Mouse (Mus musculus) hindbrain, embryonic 11.5 days (tissue): Measurements from ENCODE around the gene Rab3b. TPM values are rescaled to one million over a fixed set of nuclear protein-coding genes. Genes with fewer than 3 reads are reported as not detected.

Experiments
- ATAC-seq: fragments of 200-750 bp; cut with Nextera tagmentation; 2 replicates; pipeline ENCODE4 v1.8.0; 2017; ENCODE audit warnings: mild to moderate bottlenecking, moderate TSS enrichment, moderate library complexity; ENCODE audit not compliant: low FRiP score
- DNase-seq: peaks from one replicate; pipeline ENCODE4 v3.0.0-alpha.2; 2015; ENCODE audit warnings: low spot score
- H3K27ac ChIP-seq: fragments of 300-500 bp; sonication (generic); 2 replicates; pipeline ENCODE4 v1.5.1; 2014; ENCODE audit warnings: mild to moderate bottlenecking, low read depth, low read length
- H3K27me3 ChIP-seq: fragments of 300-500 bp; sonication (generic); 2 replicates; pipeline ENCODE4 v1.6.1; 2014; ENCODE audit warnings: mild to moderate bottlenecking, low read length, moderate library complexity, mixed read lengths; ENCODE audit not compliant: control insufficient read depth, insufficient read depth
- H3K36me3 ChIP-seq: fragments of 300-500 bp; sonication (generic); 2 replicates; pipeline ENCODE4 v1.6.1; 2014; ENCODE audit warnings: mild to moderate bottlenecking, low read length, moderate library complexity, mixed read lengths; ENCODE audit not compliant: control insufficient read depth, insufficient read depth
- H3K4me1 ChIP-seq: fragments of 300-500 bp; sonication (generic); replicated peaks from 2 replicates; pipeline ENCODE4 v1.6.1; 2014; ENCODE audit warnings: low read length, mixed read lengths; ENCODE audit not compliant: control insufficient read depth, insufficient read depth
- H3K4me2 ChIP-seq: fragments of 300-500 bp; sonication (generic); replicated peaks from 2 replicates; pipeline ENCODE4 v1.6.1; 2014; ENCODE audit warnings: mild to moderate bottlenecking, low read depth, low read length
- H3K4me3 ChIP-seq: fragments of 300-500 bp; sonication (generic); 2 replicates; pipeline ENCODE4 v1.5.1; 2014; ENCODE audit warnings: low read depth, low read length
- H3K9ac ChIP-seq: fragments of 300-500 bp; sonication (generic); 2 replicates; pipeline ENCODE4 v1.6.1; 2014; ENCODE audit warnings: low read depth, low read length
- H3K9me3 ChIP-seq: fragments of 300-500 bp; sonication (generic); 2 replicates; pipeline ENCODE4 v1.6.1; 2016; ENCODE audit warnings: low read length; ENCODE audit not compliant: control insufficient read depth
- WGBS: fragments of 180-500 bp; shearing (Covaris S2); extraction: QIAGEN DNeasy Blood & Tissue Kit; methylation state at CpG from one replicate; pipeline ENCODE4 v1.1.7; 2014; 5-methylcytosine and 5-hydroxymethylcytosine counted together
- polyA plus RNA-seq: library from polyadenylated mRNA; unstranded; fragments of >200 nt; fragmentation: Nextera tagmentation; extraction: Ambion mirVana; gene quantifications from 2 replicates; pipeline ENCODE4 v1.2.1, GENCODE M21; 2014

The Rab3b gene
- polyA plus RNA-seq, 1 experiment from 2014 or later, result 36.4 TPM

- no peak for ATAC-seq
- H3K9ac ChIP-seq, result no peak overlapping the region
- 89% methylated on average over 4 of the region's 4 CpGs for WGBS
Measured at GRCm38 (mm10) chr4:108838031-108838430, 40.8 kb upstream of the Rab3b start.

DNA sequence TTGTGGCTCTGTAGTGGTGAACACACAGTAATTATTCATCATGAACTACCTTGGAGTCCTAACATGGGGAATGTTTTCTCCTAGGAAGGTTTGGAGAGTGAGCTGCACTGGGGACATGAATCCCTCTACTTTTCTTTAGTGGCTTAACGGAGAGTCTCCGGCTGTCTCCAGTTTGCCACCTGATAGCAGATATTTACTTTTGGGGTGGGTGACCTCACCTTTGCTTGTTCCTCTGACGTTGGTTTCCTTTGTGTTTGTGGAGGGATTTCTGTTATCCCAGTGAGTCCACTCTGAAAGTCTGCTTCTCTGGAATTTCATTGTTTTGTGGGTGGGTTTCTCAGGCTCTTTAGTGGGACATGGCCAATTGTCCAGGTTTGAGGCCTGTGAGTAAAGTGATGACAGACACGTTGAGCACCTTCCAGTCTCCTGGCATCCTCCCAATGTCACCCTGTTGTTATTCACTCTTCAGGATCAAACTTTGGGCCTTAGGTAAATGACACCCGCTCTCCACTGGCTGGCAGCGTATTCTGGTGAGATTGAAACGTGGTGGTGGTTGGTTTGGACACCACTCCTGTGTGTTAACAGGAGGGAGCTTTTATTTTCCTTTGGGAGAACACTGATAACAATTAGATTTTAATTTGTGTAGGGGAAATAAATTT lies 36.8 kb upstream of the Rab3b start:
- Histone ChIP-seq H3K4me1 (0 out of 2 replicates have a peak, but pooled peaks cover 3% of the 10 kb centered on the region), H3K27ac (no peak overlapping the region)

More at GRCm38 (mm10) chr4:108838031-108838430, 40.8 kb upstream of the Rab3b start:
- no peak overlapping the region for H3K4me3 ChIP-seq
- H3K36me3 ChIP-seq, result no peaks in the 10 kb centered on the region
- H3K4me1 ChIP-seq, result peaks cover 4% of the 10 kb centered on the region; the same call in 1 of the 2 replicates
- H3K27me3 ChIP-seq, result no peaks in the 10 kb centered on the region
- H3K27ac ChIP-seq, result no peak overlapping the region
- no peaks in the 10 kb centered on the region for H3K9me3 ChIP-seq
- no peak for DNase-seq
- no peak overlapping the region for H3K4me2 ChIP-seq

GRCm38 (mm10) chr4:108843336-108843735 lies 35.5 kb upstream of the Rab3b start:
- Histone ChIP-seq H3K9me3 (no peaks in the 10 kb centered on the region), H3K27ac (no peak overlapping the region; the same call in 1 of the 2 replicates), H3K9ac (no peak overlapping the region; the same call in 1 of the 2 replicates), H3K4me1 (0 out of 2 replicates have a peak, but pooled peaks cover 3% of the 10 kb centered on the region), H3K27me3 (no peaks in the 10 kb centered on the region), H3K4me2 (no peak overlapping the region), H3K4me3 (no peak overlapping the region), H3K36me3 (no peaks in the 10 kb centered on the region)
- DNase-seq (no peak), ATAC-seq (no peak)

More for the DNA sequence above, 36.8 kb upstream of the Rab3b start:
- WGBS, result 91% methylated on average over 7 of the region's 7 CpGs
- no peak overlapping the region for H3K9ac ChIP-seq
- ATAC-seq (no peak), DNase-seq (no peak)
- H3K27me3 ChIP-seq, result no peaks in the 10 kb centered on the region
- H3K4me2 ChIP-seq, result no peak overlapping the region
- H3K36me3 ChIP-seq, result no peaks in the 10 kb centered on the region
- no peak overlapping the region for H3K4me3 ChIP-seq
- no peaks in the 10 kb centered on the region for H3K9me3 ChIP-seq

DNA sequence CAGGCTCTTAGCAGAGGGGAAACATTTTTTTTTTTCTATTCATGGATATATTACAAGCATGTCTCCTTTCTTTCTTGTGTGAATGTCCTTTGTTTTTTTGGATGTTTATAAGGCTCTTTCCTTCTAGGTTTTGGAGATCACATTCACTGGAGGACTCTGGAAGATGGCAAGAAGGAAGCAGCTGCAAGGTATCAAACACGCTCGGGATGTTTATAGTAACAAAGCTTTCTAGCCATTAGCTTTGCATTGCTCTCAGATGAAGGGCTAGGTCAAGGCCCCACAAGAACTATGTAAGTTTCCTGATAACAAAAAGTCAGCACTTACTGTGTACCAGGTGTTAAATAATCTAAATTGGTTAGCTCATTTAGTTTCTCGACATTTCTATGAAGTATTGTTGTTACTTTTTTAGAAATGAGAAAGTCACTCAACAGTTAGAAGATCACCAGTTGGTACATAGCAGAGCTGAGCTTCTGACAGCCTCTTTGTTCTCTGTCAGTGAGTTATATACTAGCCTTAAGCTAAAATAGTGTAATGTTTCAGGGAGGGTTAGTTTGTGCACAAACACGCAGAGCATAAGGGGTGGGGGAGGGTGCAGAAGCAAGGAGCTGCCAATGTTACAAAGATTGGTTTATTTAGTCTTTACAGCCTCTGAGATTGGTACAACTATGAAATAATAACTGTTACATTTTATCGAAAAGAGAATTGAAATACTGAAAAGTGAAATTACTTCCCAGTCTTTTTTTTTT lies 32.9 kb upstream of the Rab3b start:
- no peaks in the 10 kb centered on the region for H3K36me3 ChIP-seq
- ATAC-seq, result no peak
- H3K4me3 ChIP-seq, result no peak overlapping the region
- 88% methylated on average over 5 of the region's 5 CpGs for WGBS
- no peak overlapping the region for H3K4me2 ChIP-seq
- H3K9me3 ChIP-seq, result no peaks in the 10 kb centered on the region
- no peaks in the 10 kb centered on the region for H3K27me3 ChIP-seq
- no peak overlapping the region for H3K9ac ChIP-seq
- H3K27ac ChIP-seq, result no peak overlapping the region
- no peak for DNase-seq
- H3K4me1 ChIP-seq, result peaks cover 3% of the 10 kb centered on the region; the same call in 1 of the 2 replicates

GRCm38 (mm10) chr4:108847715-108848504 lies 31.0 kb upstream of the Rab3b start, which contains the start of gene Kti12:
TSS of gene Kti12 (plus strand) at chr4:108847785.
- peak within 1 kb of the TSS; percentile 77 for H3K27ac ChIP-seq
- ATAC-seq, result peak; percentile 85
- H3K4me1 ChIP-seq, result peaks cover 3% of the 10 kb centered on the region; the same call in 1 of the 2 replicates
- peak within 1 kb of the TSS; percentile 77 for H3K9ac ChIP-seq
- H3K4me3 ChIP-seq, result peak within 1 kb of the TSS; percentile 94
- no peaks in the 10 kb centered on the region for H3K27me3 ChIP-seq
- no peaks in the 10 kb centered on the region for H3K9me3 ChIP-seq
- peak; percentile 84 for DNase-seq
- no peaks in the 10 kb centered on the region for H3K36me3 ChIP-seq
- peak within 1 kb of the TSS; percentile 95 for H3K4me2 ChIP-seq
- WGBS, result under 1% methylated on average over 77 of the region's 77 CpGs

DNA sequence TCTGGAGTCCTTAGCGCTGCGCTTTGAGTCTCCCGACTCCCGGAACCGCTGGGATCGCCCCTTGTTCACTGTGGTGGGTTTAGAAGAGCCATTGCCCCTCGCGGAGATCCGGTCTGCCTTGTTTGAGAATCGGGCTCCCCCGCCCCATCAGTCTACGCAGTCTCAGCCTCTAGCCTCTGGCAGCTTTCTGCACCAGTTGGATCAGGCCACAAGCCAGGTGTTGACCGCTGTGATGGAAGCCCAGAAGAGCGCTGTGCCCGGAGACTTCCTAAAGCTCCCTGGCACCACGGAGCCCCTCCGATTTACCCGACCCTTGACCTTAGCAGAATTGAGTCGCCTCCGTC lies 30.4 kb upstream of the Rab3b start, which contains the start of gene A730015C16Rik:
Gene A730015C16Rik, minus strand, starts transcription at position 115 of the 344 bp plus-strand sequence.
- ATAC-seq (peak; percentile 26; the same call in 1 of the 2 replicates), DNase-seq (no peak)
- Histone ChIP-seq H3K4me3 (peak within 1 kb of the TSS; percentile 94), H3K36me3 (no peaks in the 10 kb centered on the region), H3K9ac (peak within 1 kb of the TSS; percentile 77), H3K9me3 (no peaks in the 10 kb centered on the region), H3K27ac (peak within 1 kb of the TSS; percentile 77), H3K4me1 (no peaks in the 10 kb centered on the region; the same call in 1 of the 2 replicates), H3K4me2 (peak within 1 kb of the TSS; percentile 95), H3K27me3 (no peaks in the 10 kb centered on the region)
- WGBS, result 10% methylated on average over 20 of the region's 20 CpGs

GRCm38 (mm10) chr4:108866806-108867205 lies 12.1 kb upstream of the Rab3b start:
- H3K9ac ChIP-seq, result no peak overlapping the region
- DNase-seq, result no peak
- no peak overlapping the region for H3K4me3 ChIP-seq
- peaks cover 2% of the 10 kb centered on the region; the same call in 1 of the 2 replicates for H3K36me3 ChIP-seq
- H3K9me3 ChIP-seq, result no peaks in the 10 kb centered on the region
- no peak for ATAC-seq
- H3K4me2 ChIP-seq, result no peak overlapping the region
- no peaks in the 10 kb centered on the region for H3K4me1 ChIP-seq
- no peaks in the 10 kb centered on the region for H3K27me3 ChIP-seq
- no peak overlapping the region for H3K27ac ChIP-seq
- 88% methylated on average over 7 of the region's 7 CpGs for WGBS

DNA sequence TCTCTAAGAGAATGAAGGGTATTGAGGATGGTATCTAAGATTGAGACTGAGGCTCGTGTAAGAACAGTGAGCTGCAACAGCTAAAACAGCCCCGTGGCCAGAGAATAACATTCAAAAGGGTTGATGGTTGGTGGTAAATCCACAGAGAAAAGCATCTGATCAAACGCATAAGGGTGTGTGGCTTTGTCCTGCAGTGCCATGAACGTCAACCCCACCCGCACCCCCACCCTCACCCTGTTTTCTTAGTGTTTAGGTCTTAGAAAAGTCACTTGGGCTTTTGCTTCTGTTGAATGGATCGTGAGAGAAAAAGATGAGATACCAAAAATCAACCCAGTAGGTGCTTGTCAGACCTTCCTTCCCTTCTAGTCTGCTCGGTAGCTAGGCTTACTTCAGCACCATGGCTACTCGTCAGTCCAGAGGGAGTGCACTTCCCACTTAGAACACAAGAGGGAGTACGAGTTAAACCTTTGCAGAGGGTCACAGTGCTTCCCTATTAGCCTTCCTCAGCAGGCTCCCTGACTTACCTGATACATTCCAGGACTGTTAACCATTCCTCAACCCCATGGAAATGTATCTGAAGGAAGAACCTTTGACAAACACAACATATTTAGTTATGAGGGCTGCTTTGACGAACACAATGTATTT lies 9.0 kb upstream of the Rab3b start:
- H3K27me3 ChIP-seq, result no peaks in the 10 kb centered on the region
- no peak overlapping the region for H3K4me2 ChIP-seq
- no peaks in the 10 kb centered on the region for H3K4me1 ChIP-seq
- DNase-seq (peak; percentile 92), ATAC-seq (peak; percentile 63)
- no peaks in the 10 kb centered on the region for H3K9me3 ChIP-seq
- 35% methylated on average over 10 of the region's 10 CpGs for WGBS
- H3K36me3 ChIP-seq, result no peaks in the 10 kb centered on the region
- H3K27ac ChIP-seq, result no peak overlapping the region
- no peak overlapping the region for H3K4me3 ChIP-seq
- no peak overlapping the region; the same call in 1 of the 2 replicates for H3K9ac ChIP-seq
